Mouse (Mus musculus) intestine, embryonic 14.5 days (tissue): ENCODE data around the gene Nedd9. TPM values are rescaled to one million over a fixed set of nuclear protein-coding genes. Genes with fewer than 3 reads are reported as not detected.

Source experiments
- ATAC-seq: fragments of 200-750 bp; cut with Nextera tagmentation; replicated peaks from 2 replicates; pipeline ENCODE4 v1.8.0; 2017; ENCODE audit warnings: low read depth, moderate number of reproducible peaks, moderate TSS enrichment, moderate library complexity; ENCODE audit not compliant: low FRiP score, low TSS enrichment
- DNase-seq: peaks from one replicate; pipeline ENCODE4 v3.0.0-alpha.2; 2018; ENCODE audit warnings: low spot score
- H3K27ac ChIP-seq: fragments of 300-500 bp; sonication (generic); 2 replicates; pipeline ENCODE4 v1.5.1; 2014; ENCODE audit warnings: low read depth, mild to moderate bottlenecking, control low read depth
- H3K27me3 ChIP-seq: fragments of 300-500 bp; sonication (generic); replicated peaks from 2 replicates; pipeline ENCODE4 v1.6.1; 2014; ENCODE audit warnings: low read length, control low read depth; ENCODE audit not compliant: control insufficient read depth, insufficient read depth
- H3K36me3 ChIP-seq: fragments of 300-500 bp; sonication (generic); 2 replicates; pipeline ENCODE4 v1.6.1; 2014; ENCODE audit warnings: low read length, control low read depth; ENCODE audit not compliant: control insufficient read depth, insufficient read depth
- H3K4me1 ChIP-seq: fragments of 300-500 bp; sonication (generic); replicated peaks from 2 replicates; pipeline ENCODE4 v1.6.1; 2014; ENCODE audit warnings: low read length, control low read depth, mixed read lengths; ENCODE audit not compliant: control insufficient read depth, insufficient read depth
- H3K4me2 ChIP-seq: fragments of 300-500 bp; sonication (generic); 2 replicates; pipeline ENCODE4 v1.6.1; 2014; ENCODE audit warnings: low read length
- H3K4me3 ChIP-seq: fragments of 300-500 bp; sonication (generic); 2 replicates; pipeline ENCODE4 v1.5.1; 2014; ENCODE audit warnings: low read depth, low read length, control low read depth, mixed read lengths
- H3K9ac ChIP-seq: fragments of 300-500 bp; sonication (generic); 2 replicates; pipeline ENCODE4 v1.6.1; 2014; ENCODE audit warnings: mild to moderate bottlenecking, low read length
- H3K9me3 ChIP-seq: fragments of 300-500 bp; sonication (generic); 2 replicates; pipeline ENCODE4 v1.6.1; 2016; ENCODE audit warnings: low read length, control low read depth; ENCODE audit not compliant: control insufficient read depth
- WGBS: fragments of 180-500 bp; shearing (Covaris S2); extraction: QIAGEN DNeasy Blood & Tissue Kit; methylation state at CpG from one replicate; pipeline ENCODE4 v1.1.7; 2014; 5-methylcytosine and 5-hydroxymethylcytosine counted together
- polyA plus RNA-seq: library from polyadenylated mRNA; unstranded; fragments of >200 nt; fragmentation: Nextera tagmentation; extraction: Ambion mirVana; gene quantifications from 2 replicates; pipeline ENCODE4 v1.2.1, GENCODE M21; 2014

Gene Nedd9
- polyA plus RNA-seq, 1 experiment from 2014 or later, result 56.5 TPM

- Histone ChIP-seq H3K27me3 (no peaks in the 10 kb centered on the region), H3K36me3 (no peaks in the 10 kb centered on the region), H3K27ac (no peak overlapping the region), H3K4me1 (peaks cover 22% of the 10 kb centered on the region; the same call in 1 of the 2 replicates), H3K9ac (no peak overlapping the region), H3K9me3 (no peaks in the 10 kb centered on the region), H3K4me2 (no peak overlapping the region), H3K4me3 (no peak overlapping the region)
- 25% methylated on average over 5 of the region's 5 CpGs for WGBS
- ATAC-seq, result no peak
- DNase-seq, result no peak
Observed at GRCm38 (mm10) chr13:41352352-41352751, 134.8 kb downstream of the Nedd9 start.

GRCm38 (mm10) chr13:41350589-41350988, 136.6 kb downstream of the Nedd9 start:
- Histone ChIP-seq H3K4me2 (no peak overlapping the region), H3K9me3 (no peaks in the 10 kb centered on the region), H3K4me3 (no peak overlapping the region), H3K27me3 (no peaks in the 10 kb centered on the region), H3K36me3 (no peaks in the 10 kb centered on the region), H3K27ac (no peak overlapping the region), H3K9ac (no peak overlapping the region), H3K4me1 (peaks cover 20% of the 10 kb centered on the region; the same call in 1 of the 2 replicates)
- DNase-seq, result no peak
- 85% methylated on average over 3 of the region's 3 CpGs for WGBS
- no peak for ATAC-seq

GRCm38 (mm10) chr13:41349770-41350169, 137.4 kb downstream of the Nedd9 start:
- no peak for DNase-seq

GRCm38 (mm10) chr13:41345756-41346155, 141.4 kb downstream of the Nedd9 start:
- H3K9ac ChIP-seq, result no peak overlapping the region
- H3K27me3 ChIP-seq, result no peaks in the 10 kb centered on the region
- peaks cover 18% of the 10 kb centered on the region; the same call in 1 of the 2 replicates for H3K4me1 ChIP-seq
- H3K9me3 ChIP-seq, result no peaks in the 10 kb centered on the region
- no peak overlapping the region for H3K4me3 ChIP-seq
- H3K4me2 ChIP-seq, result no peak overlapping the region
- H3K27ac ChIP-seq, result 0 out of 2 replicates have a peak overlapping the region, but pooled peaks have one; percentile 51
- 70% methylated on average over 7 of the region's 7 CpGs for WGBS
- H3K36me3 ChIP-seq, result no peaks in the 10 kb centered on the region
- ATAC-seq, result no peak
- DNase-seq, result no peak

More at GRCm38 (mm10) chr13:41349770-41350169, 137.4 kb downstream of the Nedd9 start:
- Histone ChIP-seq H3K9ac (no peak overlapping the region), H3K27me3 (no peaks in the 10 kb centered on the region), H3K4me3 (no peak overlapping the region), H3K27ac (no peak overlapping the region), H3K4me1 (peaks cover 25% of the 10 kb centered on the region; the same call in 1 of the 2 replicates), H3K4me2 (no peak overlapping the region), H3K9me3 (no peaks in the 10 kb centered on the region), H3K36me3 (no peaks in the 10 kb centered on the region)
- WGBS, result 48% methylated on average over 4 of the region's 4 CpGs
- ATAC-seq, result no peak

- DNase-seq (no peak), ATAC-seq (no peak)
- Histone ChIP-seq H3K27ac (peak overlapping the region; percentile 51; the same call in 1 of the 2 replicates), H3K9ac (no peak overlapping the region), H3K4me1 (peaks cover 18% of the 10 kb centered on the region; the same call in 1 of the 2 replicates), H3K4me3 (no peak overlapping the region), H3K4me2 (no peak overlapping the region), H3K27me3 (no peaks in the 10 kb centered on the region), H3K36me3 (no peaks in the 10 kb centered on the region), H3K9me3 (no peaks in the 10 kb centered on the region)
- WGBS, result 58% methylated on average over 6 of the region's 6 CpGs
Observed at GRCm38 (mm10) chr13:41345306-41345705, 141.9 kb downstream of the Nedd9 start.

- ATAC-seq, result peak; percentile 18; the same call in 1 of the 2 replicates
- Histone ChIP-seq H3K36me3 (peaks cover under 1% of the 10 kb centered on the region; the same call in 1 of the 2 replicates), H3K4me1 (peaks cover 20% of the 10 kb centered on the region; the same call in 1 of the 2 replicates), H3K9ac (no peak overlapping the region), H3K4me2 (peak overlapping the region; percentile 20; the same call in 1 of the 2 replicates), H3K4me3 (no peak overlapping the region), H3K27ac (peak overlapping the region; percentile 27; the same call in 1 of the 2 replicates), H3K9me3 (no peaks in the 10 kb centered on the region), H3K27me3 (no peaks in the 10 kb centered on the region)
- 46% methylated on average over 3 of the region's 3 CpGs for WGBS
- no peak for DNase-seq
Observed at GRCm38 (mm10) chr13:41343887-41344266, 143.3 kb downstream of the Nedd9 start.

GRCm38 (mm10) chr13:41343163-41343886, 143.8 kb downstream of the Nedd9 start:
- no peak overlapping the region for H3K4me3 ChIP-seq
- H3K9me3 ChIP-seq, result no peaks in the 10 kb centered on the region
- peaks cover 20% of the 10 kb centered on the region; the same call in 1 of the 2 replicates for H3K4me1 ChIP-seq
- WGBS, result 36% methylated on average over 3 of the region's 3 CpGs
- H3K27me3 ChIP-seq, result no peaks in the 10 kb centered on the region
- peaks cover 6% of the 10 kb centered on the region for H3K36me3 ChIP-seq
- no peak for DNase-seq
- no peak overlapping the region for H3K9ac ChIP-seq
- peak overlapping the region; percentile 27; the same call in 1 of the 2 replicates for H3K27ac ChIP-seq
- peak overlapping the region; percentile 20 for H3K4me2 ChIP-seq
- ATAC-seq, result peak; percentile 64

GRCm38 (mm10) chr13:41341422-41341821, 145.7 kb downstream of the Nedd9 start:
- WGBS, result 83% methylated on average over 9 of the region's 9 CpGs
- DNase-seq, result no peak
- ATAC-seq, result no peak
- no peak overlapping the region for H3K4me3 ChIP-seq
- H3K4me2 ChIP-seq, result no peak overlapping the region
- no peak overlapping the region for H3K9ac ChIP-seq
- H3K27me3 ChIP-seq, result no peaks in the 10 kb centered on the region
- peaks cover 15% of the 10 kb centered on the region for H3K36me3 ChIP-seq
- no peaks in the 10 kb centered on the region for H3K9me3 ChIP-seq
- H3K4me1 ChIP-seq, result peaks cover 22% of the 10 kb centered on the region
- H3K27ac ChIP-seq, result no peak overlapping the region
